ENCODE assay signal across 23 mouse cellular contexts in genomic region chr12:112318461-112318860, GRCm38 (mm10).
DNase-seq lines count a peak whose midpoint lies in the region; ATAC-seq lines count a peak whose summit lies in the region.
"Had no signal": no experiment of that assay in that cellular context is flagged by ENCODE, and none has a peak within 500 bp of the region (broad histone marks: within the 10 kb centered on the region; RNA-seq: fewer than 3 reads in every experiment).

No protein-coding gene starts in this region.

- ATAC-seq in hindbrain, embryonic 11.5 days (ENCODE audit: low FRiP score) = no peak
- no peak for ATAC-seq in midbrain, embryonic 15.5 days (replicated peaks)
- ATAC-seq: forebrain, embryonic 14.5 days; Patski had no signal

- DNase-seq in hindbrain, embryonic 10.5 days (ENCODE audit: low spot score) = no peak
- no peak for DNase-seq in hindbrain, embryonic 11.5 days (ENCODE audit: low spot score)
- peak; percentile 62 for DNase-seq in kidney, adult 9 months
- DNase-seq in kidney, postnatal 4 days = no peak
- DNase-seq in midbrain, embryonic 10.5 days (ENCODE audit: low spot score) = no peak
- DNase-seq: adrenal gland, postnatal 10 days; adrenal gland, postnatal 36 days; B cell, adult 2 months; cerebellum, adult 18-20 months; cerebellum, adult 9-10 months; cerebellum, postnatal 14 days; gastrocnemius, postnatal 25 days; heart, adult 18-20 months; heart, postnatal 10 days; heart, postnatal 36 days had no signal

- H3K27me3 ChIP-seq in hindbrain, embryonic 10.5 days (ENCODE audit: insufficient read depth, poor library complexity, severe bottlenecking) = peaks cover 25% of the 10 kb centered on the region; the same call in 1 of the 2 replicates
- H3K27me3 ChIP-seq in hindbrain, embryonic 11.5 days (ENCODE audit: control insufficient read depth, insufficient read depth, low read length) = no peaks in the 10 kb centered on the region
- no peaks in the 10 kb centered on the region for H3K27me3 ChIP-seq in midbrain, embryonic 10.5 days (ENCODE audit: low read depth, poor library complexity, severe bottlenecking)
- H3K27me3 ChIP-seq in midbrain, embryonic 15.5 days (replicated peaks) = no peaks in the 10 kb centered on the region
- H3K27me3 ChIP-seq: hindbrain, embryonic 15.5 days had no signal

- H3K9ac ChIP-seq in hindbrain, embryonic 11.5 days (ENCODE audit: low read depth, low read length) = no peak overlapping the region
- no peak overlapping the region for H3K9ac ChIP-seq in midbrain, embryonic 15.5 days
- H3K9ac ChIP-seq: heart, embryonic 12.5 days; heart, embryonic 15.5 days; hindbrain, embryonic 12.5 days; hindbrain, embryonic 15.5 days had no signal

- H3K4me3 ChIP-seq in hindbrain, embryonic 10.5 days = no peak overlapping the region
- H3K4me3 ChIP-seq in hindbrain, embryonic 11.5 days (ENCODE audit: low read depth, low read length) = no peak overlapping the region
- no peak overlapping the region for H3K4me3 ChIP-seq in midbrain, embryonic 10.5 days
- no peak overlapping the region for H3K4me3 ChIP-seq in midbrain, embryonic 15.5 days
- H3K4me3 ChIP-seq: heart, embryonic 12.5 days; heart, embryonic 15.5 days; hindbrain, embryonic 12.5 days; hindbrain, embryonic 15.5 days had no signal

- H3K9me3 ChIP-seq in hindbrain, embryonic 10.5 days = peaks cover 9% of the 10 kb centered on the region
- H3K9me3 ChIP-seq in hindbrain, embryonic 11.5 days (ENCODE audit: control insufficient read depth, low read length) = no peaks in the 10 kb centered on the region
- H3K9me3 ChIP-seq in midbrain, embryonic 10.5 days (replicated peaks) = peaks cover 9% of the 10 kb centered on the region; the same call in 1 of the 2 replicates
- H3K9me3 ChIP-seq in midbrain, embryonic 15.5 days = no peaks in the 10 kb centered on the region
- H3K9me3 ChIP-seq: G1E; heart, embryonic 15.5 days; hindbrain, embryonic 15.5 days had no signal

- peaks cover 13% of the 10 kb centered on the region for H3K4me1 ChIP-seq in hindbrain, embryonic 10.5 days (replicated peaks)
- H3K4me1 ChIP-seq in hindbrain, embryonic 11.5 days (replicated peaks; ENCODE audit: control insufficient read depth, insufficient read depth, low read length) = no peaks in the 10 kb centered on the region
- H3K4me1 ChIP-seq in midbrain, embryonic 10.5 days = peaks cover 12% of the 10 kb centered on the region
- H3K4me1 ChIP-seq in midbrain, embryonic 15.5 days = no peaks in the 10 kb centered on the region
- H3K4me1 ChIP-seq: heart, embryonic 12.5 days; heart, embryonic 15.5 days; hindbrain, embryonic 12.5 days; hindbrain, embryonic 15.5 days had no signal

- peak overlapping the region; percentile 29; the same call in 1 of the 2 replicates for H3K27ac ChIP-seq in hindbrain, embryonic 10.5 days
- H3K27ac ChIP-seq in hindbrain, embryonic 11.5 days (ENCODE audit: low read depth, low read length) = no peak overlapping the region
- H3K27ac ChIP-seq in midbrain, embryonic 10.5 days (replicated peaks) = peak overlapping the region; percentile 33
- H3K27ac ChIP-seq in midbrain, embryonic 15.5 days = no peak overlapping the region
- H3K27ac ChIP-seq: heart, embryonic 15.5 days; hindbrain, embryonic 12.5 days; hindbrain, embryonic 15.5 days had no signal

- no peaks in the 10 kb centered on the region for H3K36me3 ChIP-seq in hindbrain, embryonic 10.5 days
- no peaks in the 10 kb centered on the region for H3K36me3 ChIP-seq in hindbrain, embryonic 11.5 days (ENCODE audit: control insufficient read depth, insufficient read depth, low read length)
- H3K36me3 ChIP-seq in midbrain, embryonic 10.5 days = 0 out of 2 replicates have a peak, but pooled peaks cover 2% of the 10 kb centered on the region
- no peaks in the 10 kb centered on the region for H3K36me3 ChIP-seq in midbrain, embryonic 15.5 days (replicated peaks)
- H3K36me3 ChIP-seq: G1E; heart, embryonic 12.5 days; heart, embryonic 15.5 days; hindbrain, embryonic 12.5 days; hindbrain, embryonic 15.5 days had no signal

- no peak overlapping the region for H3K4me2 ChIP-seq in hindbrain, embryonic 11.5 days (replicated peaks; ENCODE audit: low read depth, low read length)
- H3K4me2 ChIP-seq in midbrain, embryonic 15.5 days = no peak overlapping the region
- H3K4me2 ChIP-seq: heart, embryonic 12.5 days; heart, embryonic 15.5 days; hindbrain, embryonic 12.5 days; hindbrain, embryonic 15.5 days had no signal

- WGBS in hindbrain, embryonic 10.5 days = 75% methylated on average over 5 of the region's 5 CpGs
- WGBS in hindbrain, embryonic 11.5 days = 65% methylated on average over 5 of the region's 5 CpGs
- 74% methylated on average over 5 of the region's 5 CpGs for WGBS in midbrain, embryonic 10.5 days
- 77% methylated on average over 5 of the region's 5 CpGs for WGBS in midbrain, embryonic 15.5 days

Comparison
In these comparisons a context has a peak if more than half of its experiments do, and no peak if none do; other contexts are left out.
1. H3K27ac ChIP-seq: peak in hindbrain, embryonic 10.5 days (single experiment) and midbrain, embryonic 10.5 days (single experiment); none in hindbrain, embryonic 11.5 days (single experiment) and midbrain, embryonic 15.5 days (single experiment).